Mouse (Mus musculus): ENCODE measurements around the gene Smad1.
"Not testable (repeated sequence)": the region's sequence is repeated elsewhere in the genome, so short reads cannot be mapped to it uniquely, and the experiment has no call there.

DNA sequence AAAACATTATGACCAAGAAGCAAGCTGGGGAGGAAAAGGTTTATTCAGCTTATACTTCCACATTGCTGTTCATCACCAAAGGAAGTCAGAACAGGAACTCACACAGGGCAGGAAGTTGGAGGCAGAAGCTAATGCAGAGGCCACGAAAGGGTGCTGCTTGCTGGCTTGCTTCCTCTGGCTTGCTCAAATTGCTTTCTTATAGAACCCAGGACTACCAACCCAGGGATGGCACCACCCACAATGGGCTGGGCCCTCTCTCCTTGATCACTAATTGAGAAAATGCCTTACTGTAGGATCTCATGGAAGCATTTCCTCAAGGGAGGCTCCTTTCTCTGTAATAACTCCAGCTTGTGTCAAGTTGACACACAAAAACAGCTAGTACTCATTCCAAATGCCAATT lies 8.0 kb upstream of the Smad1 start:
- TF ChIP-seq POLR2A (IDR thresholded peaks at IDR 0.05; ENCODE audit: control insufficient read depth, low read depth, low read length); CTCF (IDR thresholded peaks at IDR 0.05; ENCODE audit: control insufficient read depth, insufficient read depth, insufficient replicate concordance, low read depth, low read length): not testable (repeated sequence)

All from testis, adult 2 months (tissue).